10 mouse cellular contexts compared by ENCODE assay signal in genomic region chr3:10085396-10086119, GRCm38 (mm10). TPM values are rescaled to one million over a fixed set of nuclear protein-coding genes. Genes with fewer than 3 reads are reported as not detected.
DNase-seq lines count a peak whose midpoint lies in the region; ATAC-seq and TF ChIP-seq lines count a peak whose summit lies in the region.
"Had no signal": no experiment of that assay in that cellular context is flagged by ENCODE, and none has a peak within 500 bp of the region (broad histone marks: within the 10 kb centered on the region; RNA-seq: fewer than 3 reads in every experiment).

No protein-coding gene starts in this region.

- H3K9me3 ChIP-seq in midbrain, postnatal 0 days (ENCODE audit: low read length): no peaks in the 10 kb centered on the region
- H3K9me3 ChIP-seq in midbrain, embryonic 10.5 days (replicated peaks): no peaks in the 10 kb centered on the region
- H3K9me3 ChIP-seq in limb, embryonic 12.5 days: no peaks in the 10 kb centered on the region
- no peaks in the 10 kb centered on the region for H3K9me3 ChIP-seq in forebrain, embryonic 15.5 days

- no peak for ATAC-seq in midbrain, postnatal 0 days (ENCODE audit: low FRiP score)
- ATAC-seq in limb, embryonic 12.5 days (ENCODE audit: insufficient number of reproducible peaks, insufficient read depth, low FRiP score, low TSS enrichment, low read depth): peak; percentile 39; the same call in 1 of the 2 replicates
- no peak for ATAC-seq in forebrain, embryonic 15.5 days (replicated peaks)

- DNase-seq in gastrocnemius, adult 18-20 months (ENCODE audit: low spot score): peak; percentile 3
- DNase-seq in gastrocnemius, postnatal 4 days (ENCODE audit: low spot score in 2 of 2): no peak
- DNase-seq in midbrain, postnatal 0 days (ENCODE audit: low spot score): peak; percentile 15
- DNase-seq in midbrain, embryonic 10.5 days (ENCODE audit: low spot score): no peak
- peak; percentile 6 for DNase-seq in splenic B cell, adult 2 months (ENCODE audit: low read depth, low spot score)
- no peak for DNase-seq in right cerebral cortex, postnatal 10 days (ENCODE audit: low spot score in 2 of 2)
- DNase-seq: gastrocnemius, postnatal 25 days had no signal

- H3K4me2 ChIP-seq in midbrain, postnatal 0 days (ENCODE audit: low read depth, low read length, poor library complexity, severe bottlenecking): no peak overlapping the region
- H3K4me2 ChIP-seq in limb, embryonic 12.5 days: no peak overlapping the region
- H3K4me2 ChIP-seq in forebrain, embryonic 15.5 days (replicated peaks): no peak overlapping the region

- H3K36me3 ChIP-seq in midbrain, postnatal 0 days (ENCODE audit: insufficient read depth, low read length): no peaks in the 10 kb centered on the region
- no peaks in the 10 kb centered on the region for H3K36me3 ChIP-seq in midbrain, embryonic 10.5 days
- H3K36me3 ChIP-seq in limb, embryonic 12.5 days: no peaks in the 10 kb centered on the region
- H3K36me3 ChIP-seq in splenic B cell, adult 2 months (ENCODE audit: control insufficient read depth, insufficient read depth, low read length, poor library complexity, severe bottlenecking): no peaks in the 10 kb centered on the region
- H3K36me3 ChIP-seq in forebrain, embryonic 15.5 days: no peaks in the 10 kb centered on the region

- H3K9ac ChIP-seq in midbrain, postnatal 0 days (replicated peaks; ENCODE audit: low read length, poor library complexity, severe bottlenecking): no peak overlapping the region
- H3K9ac ChIP-seq in limb, embryonic 12.5 days (replicated peaks): no peak overlapping the region
- H3K9ac ChIP-seq in forebrain, embryonic 15.5 days (replicated peaks): no peak overlapping the region

- no peaks in the 10 kb centered on the region for H3K27me3 ChIP-seq in midbrain, postnatal 0 days (ENCODE audit: insufficient read depth, low read length)
- H3K27me3 ChIP-seq in midbrain, embryonic 10.5 days (ENCODE audit: low read depth, poor library complexity, severe bottlenecking): peaks cover 19% of the 10 kb centered on the region; the same call in 1 of the 2 replicates
- peaks cover 4% of the 10 kb centered on the region for H3K27me3 ChIP-seq in limb, embryonic 12.5 days
- H3K27me3 ChIP-seq in splenic B cell, adult 2 months (ENCODE audit: control insufficient read depth, insufficient read depth, low read length, poor library complexity, severe bottlenecking): no peaks in the 10 kb centered on the region
- no peaks in the 10 kb centered on the region for H3K27me3 ChIP-seq in forebrain, embryonic 15.5 days

- WGBS in midbrain, postnatal 0 days: 73% methylated on average over 7 of the region's 7 CpGs
- 86% methylated on average over 7 of the region's 7 CpGs for WGBS in midbrain, embryonic 10.5 days
- 67% methylated on average over 7 of the region's 7 CpGs for WGBS in limb, embryonic 12.5 days
- WGBS in forebrain, embryonic 15.5 days: 74% methylated on average over 7 of the region's 7 CpGs

- H3K27ac ChIP-seq in midbrain, postnatal 0 days (ENCODE audit: low read depth, low read length): no peak overlapping the region
- H3K27ac ChIP-seq in midbrain, embryonic 10.5 days (replicated peaks): no peak overlapping the region
- H3K27ac ChIP-seq in limb, embryonic 12.5 days: no peak overlapping the region
- H3K27ac ChIP-seq in forebrain, embryonic 15.5 days (replicated peaks): no peak overlapping the region
- H3K27ac ChIP-seq: macrophage had no signal

- no peaks in the 10 kb centered on the region for H3K4me1 ChIP-seq in midbrain, postnatal 0 days (ENCODE audit: insufficient read depth, low read length)
- no peaks in the 10 kb centered on the region for H3K4me1 ChIP-seq in midbrain, embryonic 10.5 days
- peaks cover 17% of the 10 kb centered on the region for H3K4me1 ChIP-seq in limb, embryonic 12.5 days (replicated peaks)
- H3K4me1 ChIP-seq in forebrain, embryonic 15.5 days: no peaks in the 10 kb centered on the region

- no peak for TF ChIP-seq CTCF in midbrain, postnatal 0 days (IDR thresholded peaks at IDR 0.05)

- H3K4me3 ChIP-seq in midbrain, postnatal 0 days (ENCODE audit: low read depth, low read length): no peak overlapping the region
- no peak overlapping the region for H3K4me3 ChIP-seq in midbrain, embryonic 10.5 days
- H3K4me3 ChIP-seq in limb, embryonic 12.5 days (replicated peaks): no peak overlapping the region
- no peak overlapping the region for H3K4me3 ChIP-seq in forebrain, embryonic 15.5 days

RNA-seq across cellular contexts. Expression of gene Gm9833, which starts 2.4 kb away (rescaled TPM):
- under 1 TPM; 0.14 to 0.17 TPM for total RNA-seq in gastrocnemius, adult 18-20 months (2021)
- total RNA-seq in gastrocnemius, postnatal 4 days (2021): 1 to 10 TPM; 4.0 to 4.6 TPM
- 4.9 and 5.8 TPM in 2 replicates for total RNA-seq in midbrain, postnatal 0 days (2014; rRNA removed)
- polyA plus RNA-seq in midbrain, postnatal 0 days (2015; fragmentation: Nextera tagmentation; extraction: Ambion mirVana): 3.9 and 4.3 TPM in 2 replicates
- polyA plus RNA-seq in midbrain, embryonic 10.5 days (2016; fragmentation: Nextera tagmentation; extraction: Ambion mirVana): 5.8 TPM in 2 replicates
- polyA plus RNA-seq in limb, embryonic 12.5 days (2016; fragmentation: Nextera tagmentation; extraction: Ambion mirVana): 3.4 and 3.5 TPM in 2 replicates
- 8.0 and 9.0 TPM in 2 replicates for polyA plus RNA-seq in forebrain, embryonic 15.5 days (2015; fragmentation: Nextera tagmentation; extraction: Ambion mirVana)

Comparison
In these comparisons a context has a peak if more than half of its experiments do, and no peak if none do; other contexts are left out.
1. DNase-seq: peak in gastrocnemius, adult 18-20 months (single experiment), midbrain, postnatal 0 days (single experiment) and splenic B cell, adult 2 months (single experiment); none in gastrocnemius, postnatal 4 days (0 of 2), midbrain, embryonic 10.5 days (single experiment) and right cerebral cortex, postnatal 10 days (0 of 2).